Mouse (Mus musculus) cerebral cortex, adult 2 months (tissue): ENCODE results near the gene Cflar.

Experiments
- WGBS: fragments of 180-500 bp; shearing (Covaris S2); methylation state at CpG from one replicate; pipeline ENCODE4 v1.1.7; 2018; 5-methylcytosine and 5-hydroxymethylcytosine counted together

Gene Cflar

GRCm38 (mm10) chr1:58711365-58712016, at the start of gene Cflar:
Gene Cflar, plus strand, starts transcription at chr1:58711508.
- WGBS: under 1% methylated on average over 45 of the region's 45 CpGs

DNA sequence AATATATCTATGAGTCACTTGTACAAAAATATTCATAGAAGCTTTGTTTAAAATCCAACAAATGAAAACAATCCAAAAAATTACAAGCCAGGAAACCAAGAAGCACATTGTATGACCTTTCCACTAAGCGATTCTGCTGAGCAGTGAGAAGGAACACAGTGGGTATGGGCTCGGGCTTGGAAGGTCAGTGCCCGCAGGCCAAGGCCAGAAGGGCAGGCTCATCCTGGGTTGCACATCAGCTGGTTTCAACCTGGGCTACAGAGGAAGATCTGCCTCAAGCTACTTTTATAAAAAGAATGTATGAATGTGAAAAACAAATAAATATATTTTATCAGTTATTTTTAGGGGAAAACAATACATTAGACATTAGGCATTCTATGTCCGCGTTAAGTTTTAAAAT, 48.6 kb upstream of the Cflar start:
- 80% methylated on average over 5 of the region's 5 CpGs for WGBS

DNA sequence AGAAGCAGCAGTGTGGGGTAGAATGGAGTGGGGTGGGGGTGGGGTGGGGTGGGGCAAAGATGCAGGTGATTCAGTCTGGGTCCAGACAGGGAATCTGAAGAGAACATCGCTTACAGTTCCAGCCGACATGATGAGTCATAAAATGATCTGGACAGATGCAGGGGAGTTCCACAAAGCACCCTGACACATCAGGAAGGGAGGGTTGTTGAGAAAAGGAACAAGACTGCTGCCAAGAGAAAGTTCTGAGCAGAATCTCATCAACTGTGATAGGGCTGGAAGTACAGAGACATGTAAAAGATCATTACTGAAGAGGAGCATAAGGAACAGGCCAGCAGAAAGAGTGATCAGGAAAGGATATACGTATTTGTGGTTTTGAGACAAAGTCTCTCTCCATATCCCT, 47.9 kb upstream of the Cflar start:
- 60% methylated on average over 3 of the region's 3 CpGs for WGBS

DNA sequence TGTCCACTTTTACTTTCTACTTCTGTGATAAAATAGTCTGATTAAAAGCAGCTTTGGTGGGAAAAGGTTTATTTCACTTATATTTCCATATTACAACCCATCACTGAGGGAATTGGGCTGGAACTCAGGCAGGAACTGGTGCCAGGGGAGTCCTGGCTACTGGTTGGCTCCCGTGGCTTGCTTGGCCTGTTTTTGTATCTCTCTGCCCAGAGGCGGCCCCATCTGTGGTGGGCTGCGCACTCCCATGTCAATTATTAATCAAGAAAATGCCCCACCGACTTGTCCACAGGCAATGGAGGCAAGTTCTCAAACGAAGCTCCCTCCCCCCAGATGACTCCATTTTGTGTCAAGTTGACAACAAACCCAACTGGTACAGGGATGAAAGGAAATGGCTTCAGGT, 43.1 kb upstream of the Cflar start:
- WGBS: 93% methylated on average over 5 of the region's 5 CpGs

- WGBS: 75% methylated on average over 3 of the region's 3 CpGs
Observed at GRCm38 (mm10) chr1:58669635-58670034, 41.7 kb upstream of the Cflar start.

- 94% methylated on average over 2 of the region's 2 CpGs for WGBS
Observed at GRCm38 (mm10) chr1:58672116-58672515, 39.2 kb upstream of the Cflar start.

DNA sequence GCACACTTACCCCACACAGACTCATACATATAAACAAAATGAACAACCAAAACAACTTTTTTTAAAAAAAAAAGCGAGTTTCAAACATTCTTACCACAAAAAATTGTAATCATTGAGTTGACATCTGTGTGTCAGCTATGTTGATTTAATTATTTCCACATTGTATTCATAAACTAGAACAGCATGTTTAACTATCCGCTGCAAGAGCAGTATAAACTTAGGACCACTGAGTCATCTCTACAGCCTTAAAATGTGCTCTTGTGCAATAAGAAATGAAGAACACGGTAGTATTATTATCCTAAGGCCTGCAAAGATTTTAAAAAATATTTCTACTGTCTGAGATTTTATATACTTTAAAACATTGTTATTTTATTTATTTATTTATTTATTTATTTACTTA, 36.3 kb upstream of the Cflar start:
- WGBS: 84% methylated on average over 3 of the region's 3 CpGs

DNA sequence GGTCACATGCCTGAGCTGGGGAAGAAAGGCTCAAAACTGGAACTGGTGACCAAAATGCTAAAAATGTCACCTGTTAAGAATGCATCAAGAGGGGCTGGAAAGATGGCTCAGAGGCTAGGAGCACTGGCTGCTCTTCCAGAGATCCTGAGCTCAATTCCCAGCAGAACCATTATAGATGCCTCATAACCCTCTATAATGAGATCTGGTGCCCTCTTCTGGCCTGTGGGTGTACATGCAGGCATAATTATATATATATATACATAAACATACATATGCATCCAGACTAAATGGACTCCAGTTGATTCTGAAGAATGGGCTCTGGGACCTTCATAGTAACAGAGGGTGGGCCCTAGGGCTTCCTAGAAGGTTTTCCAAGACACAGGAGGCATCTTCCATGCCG, 33.7 kb upstream of the Cflar start:
- 85% methylated on average over 1 of the region's 1 CpGs for WGBS

DNA sequence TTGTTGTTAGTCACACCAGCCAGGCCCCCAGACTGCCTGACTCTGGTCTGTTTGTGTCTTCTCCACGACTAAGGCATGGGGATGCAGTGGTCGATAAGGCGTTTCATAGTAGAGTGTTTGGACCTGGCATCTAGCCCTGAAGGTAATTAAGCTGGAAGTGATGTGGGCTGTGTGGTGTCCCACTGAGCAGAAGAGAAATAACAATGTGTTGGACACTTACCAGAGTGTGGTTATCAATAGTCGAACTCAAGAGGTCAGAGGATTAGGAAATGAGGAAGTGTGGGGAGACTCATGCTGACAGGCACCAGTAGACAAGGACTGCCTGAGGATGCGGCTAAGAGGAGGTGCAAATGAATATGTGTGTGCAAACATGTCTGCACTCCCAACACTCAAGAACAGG, 32.9 kb upstream of the Cflar start:
- WGBS: 60% methylated on average over 5 of the region's 5 CpGs

DNA sequence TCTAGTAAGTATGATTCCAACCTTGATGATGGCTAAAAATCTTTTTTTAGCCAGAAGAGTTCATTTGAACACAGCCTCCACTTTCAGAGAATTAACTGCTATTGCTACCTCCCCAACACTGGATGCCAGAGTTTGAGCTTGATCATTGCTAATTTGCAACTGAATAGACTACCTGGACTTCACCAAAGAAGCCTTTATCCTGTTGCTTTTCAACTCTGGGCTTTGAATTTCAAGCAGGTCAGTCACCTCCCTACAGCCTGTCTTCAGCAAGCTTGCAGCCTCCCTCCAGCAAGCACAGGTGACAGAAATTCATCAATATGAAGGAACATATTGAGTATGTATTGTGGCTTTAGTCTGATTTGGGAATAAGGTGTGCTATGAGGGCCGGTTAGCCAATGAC, 21.9 kb upstream of the Cflar start:
- 85% methylated on average over 1 of the region's 1 CpGs for WGBS

DNA sequence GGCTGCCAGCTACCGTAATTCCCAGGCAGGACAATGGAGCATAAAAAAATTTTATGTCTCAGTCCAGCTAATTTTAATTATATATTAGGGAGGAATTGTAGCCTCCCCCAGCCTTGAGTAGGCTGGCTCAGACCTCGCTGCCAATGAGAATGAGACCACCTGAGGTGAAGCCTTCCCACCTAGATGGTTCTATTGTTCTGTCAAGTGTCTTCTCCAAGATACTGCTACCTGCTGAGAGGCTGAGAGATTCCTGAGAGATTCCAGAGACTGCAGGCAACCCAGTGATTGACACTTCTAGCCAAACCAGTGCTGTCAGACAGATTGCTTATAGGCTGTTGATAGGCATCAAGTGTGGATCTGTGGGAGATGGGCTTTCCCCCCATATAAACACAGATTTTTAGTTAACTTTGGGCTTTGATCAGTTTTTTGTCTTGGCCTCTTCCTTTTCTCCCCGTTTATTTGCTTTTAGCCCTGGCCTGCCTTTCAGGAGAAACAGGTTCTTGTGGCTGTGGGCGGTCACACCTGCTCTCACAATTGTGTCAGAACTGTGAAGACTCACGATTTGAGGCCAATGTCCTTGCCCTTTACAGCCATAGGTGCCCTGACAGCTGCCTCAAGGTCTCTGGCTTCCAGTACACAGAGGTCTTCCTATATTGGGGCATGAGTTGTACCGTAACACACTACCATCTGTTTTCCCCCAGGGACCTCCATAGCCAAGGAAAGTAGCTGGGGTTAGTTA, 21.1 kb upstream of the Cflar start:
- 80% methylated on average over 6 of the region's 6 CpGs for WGBS

DNA sequence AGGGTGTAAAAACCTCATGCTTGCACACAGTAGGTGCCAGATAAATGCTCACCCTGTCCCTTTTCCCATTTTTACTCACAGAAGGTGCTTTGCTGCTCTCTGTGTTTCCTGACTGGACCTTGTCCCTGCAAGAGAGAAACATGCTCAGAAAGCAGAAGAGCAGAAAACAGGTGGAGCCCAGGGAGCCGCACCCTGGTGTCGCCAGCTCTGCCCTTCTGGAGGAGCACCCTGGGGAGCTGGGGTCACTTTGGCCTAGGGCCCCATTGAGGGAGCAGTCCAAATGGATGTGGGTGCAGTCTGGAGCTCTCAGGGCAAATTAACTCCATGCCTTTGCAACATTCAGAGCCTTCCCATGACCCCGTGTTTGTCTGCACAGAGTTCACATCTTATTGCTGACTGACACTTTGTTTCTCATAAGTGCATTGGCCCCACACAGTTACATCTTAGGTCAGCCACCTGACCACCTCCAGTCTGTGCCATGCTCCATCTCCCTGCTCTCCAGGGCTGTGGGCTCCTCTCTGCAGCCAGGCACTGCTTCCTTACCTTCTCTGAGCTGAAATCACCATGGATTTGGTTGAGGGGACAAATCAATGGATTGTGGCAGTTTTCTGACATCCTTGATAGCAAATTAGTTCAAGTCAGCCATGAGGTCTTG, 20.3 kb upstream of the Cflar start:
- 77% methylated on average over 3 of the region's 3 CpGs for WGBS

GRCm38 (mm10) chr1:58691718-58692117, 19.6 kb upstream of the Cflar start:
- 70% methylated on average over 1 of the region's 1 CpGs for WGBS

DNA sequence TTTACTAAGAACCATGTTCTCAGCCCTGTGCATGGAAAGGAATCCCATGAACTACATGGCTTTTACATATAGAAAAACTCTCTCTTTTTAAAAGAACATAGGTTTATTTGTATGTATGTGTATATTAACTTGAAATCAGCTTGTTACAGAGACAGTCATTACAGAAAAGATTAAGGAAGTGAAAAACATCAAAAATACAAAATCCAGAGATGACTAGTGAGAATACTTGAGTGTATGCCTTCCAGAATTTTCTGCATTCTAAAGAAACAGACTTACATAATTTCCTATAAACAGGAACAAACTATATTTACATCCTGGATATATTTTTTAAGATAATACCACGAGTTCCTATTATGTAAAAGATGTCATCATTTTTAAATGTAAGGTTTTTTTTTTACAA, 17.6 kb upstream of the Cflar start:
- 63% methylated on average over 1 of the region's 1 CpGs for WGBS

DNA sequence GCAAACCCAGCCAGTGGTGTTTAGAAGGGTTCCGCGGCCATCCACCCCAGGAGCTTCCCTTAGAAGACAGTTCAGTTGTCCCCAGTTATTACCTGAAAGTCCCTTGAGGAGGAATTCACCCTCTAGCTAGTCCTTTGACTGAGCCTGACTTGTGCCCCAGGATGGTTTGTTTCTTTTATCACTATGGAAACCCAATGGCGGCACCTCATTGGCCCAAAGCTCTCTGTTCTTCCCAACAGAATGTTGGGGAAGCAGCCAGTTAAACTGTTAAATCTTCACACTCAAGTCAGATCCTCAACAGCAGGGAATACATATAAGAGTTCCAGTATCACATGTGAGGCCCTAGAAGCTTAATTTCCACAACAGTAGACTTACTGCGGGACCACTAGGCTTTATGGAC, 15.5 kb upstream of the Cflar start, which contains the start of gene Als2cr12:
Gene Als2cr12 (minus strand): TSS at position 180 of the 400 bp plus-strand sequence.
- WGBS: 80% methylated on average over 4 of the region's 4 CpGs

- whole genome bisulfite sequencing: 41% methylated on average over 1 of the region's 1 CpGs
Observed at GRCm38 (mm10) chr1:58697607-58698006, 13.7 kb upstream of the Cflar start.

GRCm38 (mm10) chr1:58698781-58699180, 12.5 kb upstream of the Cflar start:
- 92% methylated on average over 4 of the region's 4 CpGs for WGBS

- 80% methylated on average over 3 of the region's 3 CpGs for WGBS
Observed at GRCm38 (mm10) chr1:58699988-58700387, 11.3 kb upstream of the Cflar start.

GRCm38 (mm10) chr1:58700580-58701162, 10.6 kb upstream of the Cflar start:
- WGBS: 80% methylated on average over 5 of the region's 5 CpGs

DNA sequence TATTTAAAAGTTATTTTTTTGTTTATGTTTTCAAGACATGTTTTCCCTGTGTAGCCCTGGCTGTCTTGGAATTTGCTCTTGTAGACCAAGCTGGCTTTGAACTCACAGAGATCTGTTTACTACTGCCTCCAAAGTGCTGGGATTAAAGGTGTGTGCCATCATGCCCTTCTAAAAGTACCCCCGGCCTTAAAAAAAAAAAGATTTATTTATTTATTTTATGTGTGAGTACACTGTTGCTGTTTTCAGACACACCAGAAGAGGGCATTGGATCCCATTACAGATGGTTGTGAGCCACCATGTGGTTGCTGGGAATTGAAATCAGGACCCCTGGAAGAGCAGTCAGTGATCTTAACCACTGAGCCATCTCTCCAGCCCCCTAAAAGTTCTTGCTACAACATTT, 1.3 kb upstream of the Cflar start:
- 91% methylated on average over 1 of the region's 1 CpGs for WGBS

GRCm38 (mm10) chr1:58710711-58711364, 470 bp upstream of the Cflar start:
- 41% methylated on average over 10 of the region's 10 CpGs for WGBS
